Mouse (Mus musculus) midbrain, embryonic 16.5 days (tissue): ENCODE measurements around the gene Ap2a1. TPM values are rescaled to one million over a fixed set of nuclear protein-coding genes. Genes with fewer than 3 reads are reported as not detected.
"Not testable (repeated sequence)": the region's sequence is repeated elsewhere in the genome, so short reads cannot be mapped to it uniquely, and the experiment has no call there.

ENCODE experiments used
- ATAC-seq: fragments of 200-750 bp; cut with Nextera tagmentation; 2 replicates; pipeline ENCODE4 v1.8.0; 2017; ENCODE audit warnings: moderate TSS enrichment
- H3K27ac ChIP-seq: fragments of 300-500 bp; sonication (generic); 2 replicates; pipeline ENCODE4 v1.5.1; 2014; ENCODE audit warnings: mild to moderate bottlenecking, low read length, mixed read lengths
- H3K27me3 ChIP-seq: fragments of 300-500 bp; sonication (generic); 2 replicates; pipeline ENCODE4 v1.6.1; 2014; ENCODE audit warnings: low read depth, low read length, mixed read lengths; ENCODE audit not compliant: control insufficient read depth, insufficient read depth
- H3K36me3 ChIP-seq: fragments of 300-500 bp; sonication (generic); 2 replicates; pipeline ENCODE4 v1.6.1; 2014; ENCODE audit warnings: mild to moderate bottlenecking, low read length, moderate library complexity, mixed read lengths; ENCODE audit not compliant: control insufficient read depth, insufficient read depth
- H3K4me1 ChIP-seq: fragments of 300-500 bp; sonication (generic); 2 replicates; pipeline ENCODE4 v1.6.1; 2014; ENCODE audit warnings: mild to moderate bottlenecking, low read length, mixed read lengths; ENCODE audit not compliant: control insufficient read depth, insufficient read depth
- H3K4me2 ChIP-seq: fragments of 300-500 bp; sonication (generic); 2 replicates; pipeline ENCODE4 v1.6.1; 2014; ENCODE audit warnings: mild to moderate bottlenecking, low read length, mixed read lengths
- H3K4me3 ChIP-seq: fragments of 300-500 bp; sonication (generic); 2 replicates; pipeline ENCODE4 v1.5.1; 2014; ENCODE audit warnings: low read depth, mild to moderate bottlenecking, low read length, moderate library complexity, mixed read lengths
- H3K9ac ChIP-seq: fragments of 300-500 bp; sonication (generic); 2 replicates; pipeline ENCODE4 v1.6.1; 2014; ENCODE audit warnings: low read depth, low read length, mixed read lengths
- H3K9me3 ChIP-seq: fragments of 300-500 bp; sonication (generic); replicated peaks from 2 replicates; pipeline ENCODE4 v1.6.1; 2014; ENCODE audit warnings: mild to moderate bottlenecking, low read length, mixed read lengths; ENCODE audit not compliant: control insufficient read depth, poor library complexity, severe bottlenecking
- WGBS: fragments of 180-500 bp; shearing (Covaris S2); extraction: QIAGEN DNeasy Blood & Tissue Kit; methylation state at CpG from one replicate; pipeline ENCODE4 v1.1.7; 2014; 5-methylcytosine and 5-hydroxymethylcytosine counted together
- polyA plus RNA-seq: library from polyadenylated mRNA; unstranded; fragments of >200 nt; fragmentation: Nextera tagmentation; extraction: Ambion mirVana; gene quantifications from 2 replicates; pipeline ENCODE4 v1.2.1, GENCODE M21; 2015

Gene Ap2a1
- polyA plus RNA-seq, 1 experiment from 2014 or later, result 136 TPM

- Histone ChIP-seq H3K27ac (no peak overlapping the region), H3K4me2 (no peak overlapping the region), H3K9ac (no peak overlapping the region), H3K36me3 (peaks cover 61% of the 10 kb centered on the region), H3K4me1 (no peaks in the 10 kb centered on the region), H3K9me3 (no peaks in the 10 kb centered on the region), H3K27me3 (no peaks in the 10 kb centered on the region), H3K4me3 (no peak overlapping the region)
- WGBS, result 89% methylated on average over 3 of the region's 3 CpGs
- no peak for ATAC-seq
These were observed 46.3 kb downstream of the Ap2a1 start for GRCm38 (mm10) chr7:44883036-44883435.

- no peak overlapping the region for H3K27ac ChIP-seq
- no peak for ATAC-seq
- peaks cover 49% of the 10 kb centered on the region for H3K36me3 ChIP-seq
- H3K27me3 ChIP-seq, result no peaks in the 10 kb centered on the region
- 89% methylated on average over 14 of the region's 14 CpGs for WGBS
- no peaks in the 10 kb centered on the region for H3K4me1 ChIP-seq
- H3K9me3 ChIP-seq, result no peaks in the 10 kb centered on the region
- no peak overlapping the region for H3K4me2 ChIP-seq
- H3K4me3 ChIP-seq, result no peak overlapping the region
- H3K9ac ChIP-seq, result no peak overlapping the region
These were observed 51.5 kb downstream of the Ap2a1 start for GRCm38 (mm10) chr7:44877833-44878232.

GRCm38 (mm10) chr7:44871774-44872173, 57.5 kb downstream of the Ap2a1 start:
- not testable (repeated sequence) for H3K4me2 ChIP-seq, H3K9me3 ChIP-seq, H3K4me3 ChIP-seq, H3K27ac ChIP-seq, H3K27me3 ChIP-seq, ATAC-seq, H3K36me3 ChIP-seq, H3K9ac ChIP-seq
- peaks cover 23% of the 10 kb centered on the region for H3K4me1 ChIP-seq
- WGBS, result 88% methylated on average over 2 of the region's 2 CpGs

GRCm38 (mm10) chr7:44871181-44871580, 58.1 kb downstream of the Ap2a1 start:
- Histone ChIP-seq H3K9ac (no peak overlapping the region), H3K4me3 (no peak overlapping the region), H3K27me3 (no peaks in the 10 kb centered on the region), H3K4me1 (peaks cover 29% of the 10 kb centered on the region), H3K36me3 (no peaks in the 10 kb centered on the region), H3K4me2 (no peak overlapping the region), H3K9me3 (no peaks in the 10 kb centered on the region), H3K27ac (no peak overlapping the region)
- 28% methylated on average over 1 of the region's 1 CpGs for WGBS
- no peak for ATAC-seq

GRCm38 (mm10) chr7:44870614-44871013, 58.7 kb downstream of the Ap2a1 start:
- Histone ChIP-seq H3K4me2 (peak overlapping the region; percentile 97), H3K36me3 (peaks cover 2% of the 10 kb centered on the region; the same call in 1 of the 2 replicates), H3K27ac (peak overlapping the region; percentile 100), H3K4me1 (peaks cover 35% of the 10 kb centered on the region), H3K9me3 (no peaks in the 10 kb centered on the region), H3K4me3 (peak overlapping the region; percentile 76; the same call in 1 of the 2 replicates), H3K27me3 (no peaks in the 10 kb centered on the region), H3K9ac (peak overlapping the region; percentile 37)
- no peak for ATAC-seq
- 85% methylated on average over 6 of the region's 6 CpGs for WGBS

GRCm38 (mm10) chr7:44869697-44870528, 59.4 kb downstream of the Ap2a1 start, which contains the start of gene Ptov1:
TSS of gene Ptov1 (minus strand) at chr7:44869788.
- H3K4me3 ChIP-seq, result peak within 1 kb of the TSS; percentile 76
- H3K9ac ChIP-seq, result peak within 1 kb of the TSS; percentile 93
- peak within 1 kb of the TSS; percentile 100 for H3K27ac ChIP-seq
- peaks cover 8% of the 10 kb centered on the region; the same call in 1 of the 2 replicates for H3K36me3 ChIP-seq
- no peaks in the 10 kb centered on the region for H3K27me3 ChIP-seq
- no peaks in the 10 kb centered on the region for H3K9me3 ChIP-seq
- 10% methylated on average over 29 of the region's 29 CpGs for WGBS
- peak; percentile 96 for ATAC-seq
- H3K4me1 ChIP-seq, result peaks cover 42% of the 10 kb centered on the region
- peak within 1 kb of the TSS; percentile 97 for H3K4me2 ChIP-seq

GRCm38 (mm10) chr7:44868919-44869696, 60.2 kb downstream of the Ap2a1 start:
- WGBS, result 0% methylated on average over 73 of the region's 108 CpGs
- peak overlapping the region; percentile 76 for H3K4me3 ChIP-seq
- peak overlapping the region; percentile 93 for H3K9ac ChIP-seq
- peak overlapping the region; percentile 97 for H3K4me2 ChIP-seq
- H3K4me1 ChIP-seq, result peaks cover 44% of the 10 kb centered on the region
- H3K9me3 ChIP-seq, result no peaks in the 10 kb centered on the region
- ATAC-seq, result peak; percentile 26
- H3K27ac ChIP-seq, result peak overlapping the region; percentile 100
- peaks cover 15% of the 10 kb centered on the region for H3K36me3 ChIP-seq
- no peaks in the 10 kb centered on the region for H3K27me3 ChIP-seq

- H3K27ac ChIP-seq, result peak overlapping the region; percentile 100
- H3K4me3 ChIP-seq, result peak overlapping the region; percentile 76
- H3K4me2 ChIP-seq, result peak overlapping the region; percentile 97
- H3K4me1 ChIP-seq, result peaks cover 44% of the 10 kb centered on the region
- peak overlapping the region; percentile 93 for H3K9ac ChIP-seq
- whole genome bisulfite sequencing, result 4% methylated on average over 16 of the region's 16 CpGs
- ATAC-seq, result no peak
- peaks cover 21% of the 10 kb centered on the region for H3K36me3 ChIP-seq
- no peaks in the 10 kb centered on the region for H3K9me3 ChIP-seq
- H3K27me3 ChIP-seq, result no peaks in the 10 kb centered on the region
These were observed 60.8 kb downstream of the Ap2a1 start for GRCm38 (mm10) chr7:44868465-44868864.

- Histone ChIP-seq H3K9ac (peak overlapping the region; percentile 93), H3K4me1 (peaks cover 44% of the 10 kb centered on the region), H3K36me3 (peaks cover 28% of the 10 kb centered on the region), H3K9me3 (no peaks in the 10 kb centered on the region), H3K27ac (no peak overlapping the region), H3K4me2 (peak overlapping the region; percentile 97), H3K27me3 (no peaks in the 10 kb centered on the region), H3K4me3 (peak overlapping the region; percentile 76)
- ATAC-seq, result no peak
- 47% methylated on average over 9 of the region's 9 CpGs for WGBS
These were observed 61.5 kb downstream of the Ap2a1 start for GRCm38 (mm10) chr7:44867802-44868201.
